Mouse (Mus musculus) lung, embryonic 14.5 days (tissue): ENCODE measurements around the gene Smpd2. TPM values are rescaled to one million over a fixed set of nuclear protein-coding genes. Genes with fewer than 3 reads are reported as not detected.

Experiments
- ATAC-seq: fragments of 200-750 bp; cut with Nextera tagmentation; 2 replicates; pipeline ENCODE4 v1.8.0; 2017; ENCODE audit warnings: mild to moderate bottlenecking, moderate TSS enrichment, moderate library complexity; ENCODE audit not compliant: insufficient read depth
- DNase-seq: peaks from one replicate; pipeline ENCODE4 v3.0.0-alpha.2; 2015
- H3K27ac ChIP-seq: fragments of 300-500 bp; sonication (generic); 2 replicates; pipeline ENCODE4 v1.5.1; 2014; ENCODE audit warnings: low read depth, mild to moderate bottlenecking, moderate library complexity
- H3K27me3 ChIP-seq: fragments of 300-500 bp; sonication (generic); 2 replicates; pipeline ENCODE4 v1.6.1; 2014; ENCODE audit warnings: low read length, control low read depth; ENCODE audit not compliant: insufficient read depth
- H3K36me3 ChIP-seq: fragments of 300-500 bp; sonication (generic); 2 replicates; pipeline ENCODE4 v1.6.1; 2014; ENCODE audit warnings: control low read depth; ENCODE audit not compliant: insufficient read depth
- H3K4me1 ChIP-seq: fragments of 300-500 bp; sonication (generic); 2 replicates; pipeline ENCODE4 v1.6.1; 2014; ENCODE audit warnings: antibody characterized with exemption, control low read depth; ENCODE audit not compliant: insufficient read depth
- H3K4me2 ChIP-seq: fragments of 300-500 bp; sonication (generic); 2 replicates; pipeline ENCODE4 v1.6.1; 2014; ENCODE audit warnings: mild to moderate bottlenecking
- H3K4me3 ChIP-seq: fragments of 300-500 bp; sonication (generic); 2 replicates; pipeline ENCODE4 v1.5.1; 2014; ENCODE audit warnings: low read depth, low read length
- H3K9ac ChIP-seq: fragments of 300-500 bp; sonication (generic); 2 replicates; pipeline ENCODE4 v1.6.1; 2014
- H3K9me3 ChIP-seq: fragments of 300-500 bp; sonication (generic); 2 replicates; pipeline ENCODE4 v1.6.1; 2016; ENCODE audit warnings: low read depth, low read length, control low read depth
- CTCF ChIP-seq: IDR thresholded peaks from 2 replicates; pipeline ENCODE4 v1.5.1; 2016; ENCODE audit warnings: antibody characterized with exemption, low read depth
- WGBS: fragments of 180-500 bp; shearing (Covaris S2); extraction: QIAGEN DNeasy Blood & Tissue Kit; methylation state at CpG from one replicate; pipeline ENCODE4 v1.1.7; 2014; 5-methylcytosine and 5-hydroxymethylcytosine counted together
- polyA plus RNA-seq: library from polyadenylated mRNA; unstranded; fragments of >200 nt; fragmentation: Nextera tagmentation; extraction: Ambion mirVana; gene quantifications from 2 replicates; pipeline ENCODE4 v1.2.1, GENCODE M21; 2014

The Smpd2 gene
- polyA plus RNA-seq, 1 experiment from 2014 or later, result 62.4 TPM

DNA sequence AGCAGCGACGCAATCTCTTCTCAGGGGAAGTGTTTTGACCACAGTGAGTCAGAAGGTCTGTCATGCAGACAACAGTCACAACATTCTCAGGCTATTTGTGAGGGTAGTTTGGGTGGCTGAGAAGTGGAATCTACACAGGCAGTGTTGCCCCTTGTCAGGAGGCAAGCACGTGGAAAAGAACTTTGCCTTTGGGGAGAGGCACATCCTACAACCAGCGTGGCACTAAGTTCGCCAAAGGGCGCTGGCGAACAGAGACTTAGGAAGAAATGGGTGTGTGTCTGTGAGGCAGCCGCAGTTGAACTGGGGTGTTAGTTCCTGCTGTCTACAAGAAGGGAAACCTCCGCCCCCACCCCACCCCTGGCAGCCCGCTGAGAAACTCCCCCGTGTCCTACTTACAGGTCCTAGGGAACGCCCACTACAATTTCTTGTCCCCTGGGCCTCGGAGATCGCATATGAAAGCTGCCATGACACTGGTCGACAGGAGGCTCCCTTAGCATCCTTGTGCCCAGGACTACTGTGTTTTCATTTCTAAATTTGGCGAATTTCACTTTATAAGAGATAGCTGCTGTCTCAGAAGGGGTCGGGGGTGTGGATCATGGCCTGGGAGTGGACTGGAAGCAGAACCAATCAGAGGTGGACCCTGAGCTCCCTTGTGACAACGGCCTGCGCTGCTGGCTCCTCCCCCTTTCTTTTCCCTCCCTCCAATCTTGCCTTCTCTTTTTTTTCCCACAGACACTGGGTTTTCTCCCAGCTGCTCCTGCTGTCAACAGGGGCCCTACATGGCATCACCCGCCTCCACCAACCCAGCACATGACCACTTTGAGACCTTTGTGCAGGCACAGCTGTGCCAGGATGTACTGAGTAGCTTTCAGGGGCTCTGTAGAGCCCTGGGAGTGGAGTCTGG, 12.6 kb downstream of the Smpd2 start:
- Histone ChIP-seq H3K9me3 (no peaks in the 10 kb centered on the region), H3K27me3 (no peaks in the 10 kb centered on the region), H3K9ac (peak overlapping the region; percentile 76), H3K36me3 (peaks cover 35% of the 10 kb centered on the region), H3K4me2 (peak overlapping the region; percentile 83), H3K4me3 (peak overlapping the region; percentile 63), H3K4me1 (peaks cover 12% of the 10 kb centered on the region), H3K27ac (peak overlapping the region; percentile 95)
- TF ChIP-seq CTCF, result no peak
- DNase-seq (peak; percentile 87), ATAC-seq (peak; percentile 80)
- 2% methylated on average over 20 of the region's 20 CpGs for WGBS

DNA sequence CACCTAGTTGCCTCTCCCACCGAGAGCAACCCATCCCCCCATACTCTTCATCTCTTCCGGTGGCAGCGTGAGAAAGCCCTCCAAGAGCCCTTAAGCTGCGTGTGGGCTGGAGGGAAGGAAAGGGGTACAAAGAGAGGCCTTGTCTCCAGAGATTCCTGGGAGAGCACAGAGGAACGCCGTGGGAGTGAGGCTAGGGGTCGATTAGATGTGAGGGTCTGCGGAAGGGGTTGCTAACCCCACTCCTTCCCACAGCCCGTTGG, 13.2 kb downstream of the Smpd2 start:
- Histone ChIP-seq H3K27ac (peak overlapping the region; percentile 95), H3K4me3 (peak overlapping the region; percentile 63), H3K9ac (peak overlapping the region; percentile 76), H3K9me3 (no peaks in the 10 kb centered on the region), H3K36me3 (peaks cover 29% of the 10 kb centered on the region), H3K4me1 (peaks cover 12% of the 10 kb centered on the region), H3K4me2 (peak overlapping the region; percentile 83), H3K27me3 (no peaks in the 10 kb centered on the region)
- WGBS, result 0% methylated on average over 9 of the region's 9 CpGs
- peak; percentile 19; the same call in 1 of the 2 replicates for ATAC-seq
- peak; percentile 79 for DNase-seq
- no peak for TF ChIP-seq CTCF

DNA sequence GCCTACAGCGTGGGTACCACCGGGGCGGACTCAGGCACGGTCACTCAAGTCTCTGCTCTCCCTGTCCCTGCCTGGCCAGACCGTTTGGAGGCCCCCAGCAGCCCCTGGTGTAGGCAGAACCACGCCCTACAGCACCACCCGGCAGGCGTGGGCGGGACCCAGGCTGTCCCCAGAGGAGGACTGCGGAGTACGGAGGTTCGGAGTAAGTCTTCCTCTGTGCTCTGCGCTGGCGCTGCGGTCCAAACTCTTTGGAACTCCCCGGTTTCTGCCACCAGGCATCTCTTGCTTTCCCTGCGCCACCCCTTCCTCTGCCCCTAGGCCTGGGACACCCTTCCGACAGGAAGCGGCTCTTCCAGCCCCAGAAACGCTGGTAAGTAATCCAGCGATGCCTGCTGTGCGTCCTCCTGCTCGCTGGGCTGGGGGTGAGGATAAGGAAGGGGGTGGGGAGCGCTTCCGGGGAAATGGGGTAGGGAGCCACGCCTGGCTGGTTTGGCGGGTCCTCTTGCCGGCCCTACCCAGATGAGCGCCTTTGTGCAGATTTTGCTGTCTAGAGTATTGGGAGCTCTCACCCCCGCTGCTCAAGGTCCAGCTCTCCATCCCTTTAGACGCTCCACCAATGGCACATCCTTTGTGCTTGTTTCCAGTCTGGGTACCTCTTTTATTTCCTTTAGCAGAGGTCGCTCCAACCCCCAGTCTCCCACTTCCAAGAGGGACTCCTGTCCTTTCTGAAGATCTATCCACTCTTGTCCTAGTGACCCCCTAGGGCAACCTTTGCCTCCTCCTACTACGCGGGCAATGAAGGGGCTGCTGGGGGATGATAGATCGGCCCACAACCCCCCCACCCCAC, 13.8 kb downstream of the Smpd2 start, which contains the start of gene Mical1:
Gene Mical1, plus strand, starts transcription at position 144 of the 847 bp plus-strand sequence.
- Histone ChIP-seq H3K27me3 (no peaks in the 10 kb centered on the region), H3K36me3 (peaks cover 25% of the 10 kb centered on the region), H3K4me1 (peaks cover 12% of the 10 kb centered on the region), H3K4me3 (peak within 1 kb of the TSS; percentile 63), H3K4me2 (peak within 1 kb of the TSS; percentile 83), H3K9ac (peak within 1 kb of the TSS; percentile 76), H3K9me3 (no peaks in the 10 kb centered on the region), H3K27ac (peak within 1 kb of the TSS; percentile 95)
- under 1% methylated on average over 35 of the region's 35 CpGs for WGBS
- ATAC-seq (peak; percentile 70), DNase-seq (peak; percentile 82)
- no peak for TF ChIP-seq CTCF

DNA sequence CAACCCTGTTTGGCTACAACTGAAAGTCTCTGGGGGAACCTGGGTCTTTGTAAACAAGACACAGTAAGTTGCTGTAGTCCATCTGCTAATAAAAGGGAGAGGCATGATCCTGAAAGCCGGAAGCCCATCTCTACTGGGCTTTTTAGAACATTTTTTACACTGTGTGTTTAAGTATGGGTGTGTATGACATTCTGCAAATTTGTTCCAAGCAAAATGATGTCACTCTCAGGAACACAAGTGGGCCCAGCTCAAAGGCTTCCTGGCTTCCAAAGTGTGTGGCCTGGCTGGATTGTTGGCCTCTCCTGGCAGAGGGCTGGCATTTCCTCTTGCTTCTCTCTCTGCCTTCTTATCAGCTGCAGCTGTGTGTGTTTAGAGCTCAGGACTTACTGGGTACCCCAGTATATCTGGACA, 15.2 kb downstream of the Smpd2 start:
- no peak for TF ChIP-seq CTCF
- Histone ChIP-seq H3K4me1 (peaks cover 12% of the 10 kb centered on the region), H3K9me3 (no peaks in the 10 kb centered on the region), H3K27ac (peak overlapping the region; percentile 95), H3K4me3 (no peak overlapping the region), H3K36me3 (peaks cover 13% of the 10 kb centered on the region), H3K27me3 (no peaks in the 10 kb centered on the region), H3K4me2 (peak overlapping the region; percentile 83), H3K9ac (no peak overlapping the region)
- ATAC-seq (no peak), DNase-seq (peak; percentile 52)
- 33% methylated on average over 1 of the region's 1 CpGs for WGBS

DNA sequence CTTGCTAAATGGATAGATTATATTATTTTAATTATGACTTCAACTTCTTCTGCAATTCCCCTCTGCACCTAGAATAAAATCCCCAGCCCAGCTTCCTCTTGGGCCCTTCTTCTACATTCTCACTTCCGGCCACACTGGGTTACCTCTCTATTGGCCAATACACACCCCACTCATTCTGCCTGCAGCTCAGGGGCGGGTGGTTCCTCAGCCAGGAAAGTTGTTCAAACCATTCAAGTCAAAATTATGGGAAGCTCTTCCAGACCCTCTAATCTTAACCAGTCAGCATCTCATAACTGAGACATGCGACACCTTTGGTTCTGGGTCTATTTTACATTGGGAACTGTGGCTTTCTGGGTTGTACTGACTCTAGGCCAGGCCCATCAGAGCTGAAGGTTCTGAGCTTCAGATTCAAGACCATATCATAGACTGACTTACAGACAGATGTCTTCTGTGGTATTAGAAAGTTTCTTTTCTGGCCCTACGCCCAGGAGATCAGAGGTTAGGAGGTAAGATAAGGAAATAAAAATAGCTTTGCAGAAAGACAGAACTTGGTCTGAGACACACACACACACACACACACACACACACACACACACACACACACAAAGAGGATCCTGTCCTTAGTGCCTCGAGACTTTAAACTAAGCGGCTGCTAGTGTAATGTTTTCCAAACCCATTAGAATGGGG, 16.2 kb downstream of the Smpd2 start:
- Histone ChIP-seq H3K36me3 (peaks cover 5% of the 10 kb centered on the region; the same call in 1 of the 2 replicates), H3K9ac (no peak overlapping the region), H3K27ac (0 out of 2 replicates have a peak overlapping the region, but pooled peaks have one; percentile 30), H3K27me3 (no peaks in the 10 kb centered on the region), H3K4me2 (no peak overlapping the region), H3K4me1 (peaks cover 12% of the 10 kb centered on the region), H3K9me3 (no peaks in the 10 kb centered on the region), H3K4me3 (no peak overlapping the region)
- 56% methylated on average over 6 of the region's 6 CpGs for WGBS
- no peak for TF ChIP-seq CTCF
- peak; percentile 70 for DNase-seq
- ATAC-seq, result no peak

DNA sequence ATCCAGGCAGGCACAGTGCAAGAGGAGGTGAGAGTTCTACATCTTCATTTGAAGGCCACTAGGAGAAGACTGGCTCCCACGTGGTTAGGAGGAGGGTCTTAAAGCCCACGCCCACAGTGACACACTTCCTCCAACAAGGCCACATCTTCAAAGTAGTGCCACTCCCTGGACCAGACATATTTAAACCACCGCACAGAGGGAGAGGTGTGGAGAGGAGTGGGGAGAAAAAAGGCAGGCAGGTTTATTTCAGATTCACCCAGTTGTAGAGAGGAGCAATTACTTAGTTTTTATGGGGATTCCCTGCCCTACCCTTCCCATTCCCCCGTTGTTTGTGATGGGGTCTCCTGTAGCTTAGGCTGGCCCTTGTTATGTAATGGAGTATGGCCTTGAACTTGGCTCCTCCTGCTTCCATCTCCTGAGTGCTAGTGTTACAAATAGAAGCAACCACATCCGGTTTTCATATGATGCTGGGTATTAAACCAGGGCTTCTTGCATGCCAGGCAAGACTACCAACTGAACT, 17.1 kb downstream of the Smpd2 start:
- H3K36me3 ChIP-seq, result 0 out of 2 replicates have a peak, but pooled peaks cover 3% of the 10 kb centered on the region
- no peaks in the 10 kb centered on the region for H3K9me3 ChIP-seq
- H3K4me2 ChIP-seq, result no peak overlapping the region
- H3K27me3 ChIP-seq, result no peaks in the 10 kb centered on the region
- no peak for TF ChIP-seq CTCF
- peaks cover 9% of the 10 kb centered on the region for H3K4me1 ChIP-seq
- 72% methylated on average over 5 of the region's 5 CpGs for WGBS
- H3K9ac ChIP-seq, result no peak overlapping the region
- H3K4me3 ChIP-seq, result no peak overlapping the region
- ATAC-seq (no peak), DNase-seq (no peak)
- H3K27ac ChIP-seq, result no peak overlapping the region
